Mouse (Mus musculus): ENCODE measurements at regions not wholly inside any gene's neighbourhood (a gene's known extent, or its start where the extent isn't known, plus 50 kb on each side); places are given as distances from the start of the nearest gene placed in this dataset.

GRCm38 (mm10) chr17:27349432-27349831 is 145.2 kb upstream of the Lemd2 start:
- Histone ChIP-seq H3K9me3 (ENCODE audit: control insufficient read depth, low read length) (no peaks in the 10 kb centered on the region), H3K4me1 (ENCODE audit: control insufficient read depth, insufficient read depth, low read length) (no peaks in the 10 kb centered on the region), H3K4me3 (ENCODE audit: low read length) (no peak overlapping the region), H3K27ac (ENCODE audit: low read depth, low read length) (no peak overlapping the region), H3K4me2 (replicated peaks; ENCODE audit: low read depth, low read length) (no peak overlapping the region), H3K9ac (ENCODE audit: low read depth, low read length) (no peak overlapping the region), H3K27me3 (ENCODE audit: control insufficient read depth, insufficient read depth, low read length) (no peaks in the 10 kb centered on the region), H3K36me3 (ENCODE audit: control insufficient read depth, insufficient read depth, low read length) (no peaks in the 10 kb centered on the region)
- ATAC-seq (ENCODE audit: low FRiP score, low TSS enrichment) = no peak
- WGBS = 88% methylated on average over 4 of the region's 4 CpGs

- H3K36me3 ChIP-seq (ENCODE audit: control insufficient read depth, insufficient read depth, low read length) = no peaks in the 10 kb centered on the region
- no peak overlapping the region for H3K4me2 ChIP-seq (replicated peaks; ENCODE audit: low read depth, low read length)
- H3K4me1 ChIP-seq (ENCODE audit: control insufficient read depth, insufficient read depth, low read length) = no peaks in the 10 kb centered on the region
- 65% methylated on average over 10 of the region's 14 CpGs for WGBS
- no peak overlapping the region for H3K27ac ChIP-seq (ENCODE audit: low read depth, low read length)
- H3K27me3 ChIP-seq (ENCODE audit: control insufficient read depth, insufficient read depth, low read length) = no peaks in the 10 kb centered on the region
- H3K9ac ChIP-seq (ENCODE audit: low read depth, low read length) = no peak overlapping the region
- no peak for ATAC-seq (ENCODE audit: low FRiP score, low TSS enrichment)
- H3K9me3 ChIP-seq (ENCODE audit: control insufficient read depth, low read length) = no peaks in the 10 kb centered on the region
- no peak overlapping the region for H3K4me3 ChIP-seq (ENCODE audit: low read length)
Measured at GRCm38 (mm10) chr17:27341952-27342890, 138.0 kb upstream of the Lemd2 start.

- no peak for ATAC-seq (ENCODE audit: low FRiP score, low TSS enrichment)
- WGBS = 82% methylated on average over 3 of the region's 3 CpGs
- Histone ChIP-seq H3K36me3 (ENCODE audit: control insufficient read depth, insufficient read depth, low read length) (no peaks in the 10 kb centered on the region), H3K27ac (ENCODE audit: low read depth, low read length) (no peak overlapping the region), H3K27me3 (ENCODE audit: control insufficient read depth, insufficient read depth, low read length) (no peaks in the 10 kb centered on the region), H3K9me3 (ENCODE audit: control insufficient read depth, low read length) (no peaks in the 10 kb centered on the region), H3K9ac (ENCODE audit: low read depth, low read length) (no peak overlapping the region), H3K4me1 (ENCODE audit: control insufficient read depth, insufficient read depth, low read length) (peaks cover 5% of the 10 kb centered on the region), H3K4me2 (replicated peaks; ENCODE audit: low read depth, low read length) (no peak overlapping the region), H3K4me3 (ENCODE audit: low read length) (no peak overlapping the region)
Measured at GRCm38 (mm10) chr17:27339823-27340222, 135.6 kb upstream of the Lemd2 start.

GRCm38 (mm10) chr17:27339261-27339660 is 135.0 kb upstream of the Lemd2 start:
- Histone ChIP-seq H3K9ac (ENCODE audit: low read depth, low read length) (no peak overlapping the region), H3K4me2 (replicated peaks; ENCODE audit: low read depth, low read length) (no peak overlapping the region), H3K27ac (ENCODE audit: low read depth, low read length) (no peak overlapping the region), H3K9me3 (ENCODE audit: control insufficient read depth, low read length) (no peaks in the 10 kb centered on the region), H3K4me1 (ENCODE audit: control insufficient read depth, insufficient read depth, low read length) (peaks cover 5% of the 10 kb centered on the region), H3K36me3 (ENCODE audit: control insufficient read depth, insufficient read depth, low read length) (no peaks in the 10 kb centered on the region), H3K27me3 (ENCODE audit: control insufficient read depth, insufficient read depth, low read length) (no peaks in the 10 kb centered on the region), H3K4me3 (ENCODE audit: low read length) (no peak overlapping the region)
- WGBS = 30% methylated on average over 2 of the region's 2 CpGs
- ATAC-seq (ENCODE audit: low FRiP score, low TSS enrichment) = no peak

- Histone ChIP-seq H3K27ac (ENCODE audit: low read depth, low read length) (no peak overlapping the region), H3K9ac (ENCODE audit: low read depth, low read length) (no peak overlapping the region), H3K27me3 (ENCODE audit: control insufficient read depth, insufficient read depth, low read length) (no peaks in the 10 kb centered on the region), H3K4me3 (ENCODE audit: low read length) (no peak overlapping the region), H3K4me1 (ENCODE audit: control insufficient read depth, insufficient read depth, low read length) (peaks cover 5% of the 10 kb centered on the region), H3K9me3 (ENCODE audit: control insufficient read depth, low read length) (no peaks in the 10 kb centered on the region), H3K36me3 (ENCODE audit: control insufficient read depth, insufficient read depth, low read length) (no peaks in the 10 kb centered on the region), H3K4me2 (replicated peaks; ENCODE audit: low read depth, low read length) (no peak overlapping the region)
- WGBS = 55% methylated on average over 4 of the region's 4 CpGs
- ATAC-seq (ENCODE audit: low FRiP score, low TSS enrichment) = no peak
Measured at GRCm38 (mm10) chr17:27335621-27336020, 131.4 kb upstream of the Lemd2 start.

- H3K4me3 ChIP-seq (ENCODE audit: low read length) = no peak overlapping the region
- 82% methylated on average over 16 of the region's 16 CpGs for WGBS
- H3K27me3 ChIP-seq (ENCODE audit: control insufficient read depth, insufficient read depth, low read length) = no peaks in the 10 kb centered on the region
- no peaks in the 10 kb centered on the region for H3K9me3 ChIP-seq (ENCODE audit: control insufficient read depth, low read length)
- no peak overlapping the region for H3K4me2 ChIP-seq (replicated peaks; ENCODE audit: low read depth, low read length)
- H3K36me3 ChIP-seq (ENCODE audit: control insufficient read depth, insufficient read depth, low read length) = no peaks in the 10 kb centered on the region
- no peak for ATAC-seq (ENCODE audit: low FRiP score, low TSS enrichment)
- H3K9ac ChIP-seq (ENCODE audit: low read depth, low read length) = no peak overlapping the region
- H3K4me1 ChIP-seq (ENCODE audit: control insufficient read depth, insufficient read depth, low read length) = peaks cover 7% of the 10 kb centered on the region
- H3K27ac ChIP-seq (ENCODE audit: low read depth, low read length) = no peak overlapping the region
Measured at GRCm38 (mm10) chr17:27333593-27333992, 129.3 kb upstream of the Lemd2 start.

GRCm38 (mm10) chr17:27333141-27333540 is 128.9 kb upstream of the Lemd2 start:
- Histone ChIP-seq H3K4me1 (ENCODE audit: control insufficient read depth, insufficient read depth, low read length) (peaks cover 7% of the 10 kb centered on the region), H3K9me3 (ENCODE audit: control insufficient read depth, low read length) (no peaks in the 10 kb centered on the region), H3K36me3 (ENCODE audit: control insufficient read depth, insufficient read depth, low read length) (no peaks in the 10 kb centered on the region), H3K4me2 (replicated peaks; ENCODE audit: low read depth, low read length) (no peak overlapping the region), H3K27ac (ENCODE audit: low read depth, low read length) (no peak overlapping the region), H3K4me3 (ENCODE audit: low read length) (no peak overlapping the region), H3K27me3 (ENCODE audit: control insufficient read depth, insufficient read depth, low read length) (no peaks in the 10 kb centered on the region), H3K9ac (ENCODE audit: low read depth, low read length) (no peak overlapping the region)
- 85% methylated on average over 6 of the region's 6 CpGs for WGBS
- no peak for ATAC-seq (ENCODE audit: low FRiP score, low TSS enrichment)

GRCm38 (mm10) chr17:27332076-27332475 is 127.8 kb upstream of the Lemd2 start:
- no peak for ATAC-seq (ENCODE audit: low FRiP score, low TSS enrichment)
- no peaks in the 10 kb centered on the region for H3K27me3 ChIP-seq (ENCODE audit: control insufficient read depth, insufficient read depth, low read length)
- no peak overlapping the region for H3K9ac ChIP-seq (ENCODE audit: low read depth, low read length)
- no peak overlapping the region for H3K4me3 ChIP-seq (ENCODE audit: low read length)
- H3K4me2 ChIP-seq (replicated peaks; ENCODE audit: low read depth, low read length) = no peak overlapping the region
- no peaks in the 10 kb centered on the region for H3K36me3 ChIP-seq (ENCODE audit: control insufficient read depth, insufficient read depth, low read length)
- H3K4me1 ChIP-seq (ENCODE audit: control insufficient read depth, insufficient read depth, low read length) = peaks cover 7% of the 10 kb centered on the region
- H3K9me3 ChIP-seq (ENCODE audit: control insufficient read depth, low read length) = no peaks in the 10 kb centered on the region
- WGBS = 79% methylated on average over 4 of the region's 4 CpGs
- H3K27ac ChIP-seq (ENCODE audit: low read depth, low read length) = no peak overlapping the region

GRCm38 (mm10) chr17:27331630-27332029 is 127.4 kb upstream of the Lemd2 start:
- WGBS = 81% methylated on average over 5 of the region's 5 CpGs
- Histone ChIP-seq H3K4me1 (ENCODE audit: control insufficient read depth, insufficient read depth, low read length) (peaks cover 7% of the 10 kb centered on the region), H3K9ac (ENCODE audit: low read depth, low read length) (no peak overlapping the region), H3K36me3 (ENCODE audit: control insufficient read depth, insufficient read depth, low read length) (no peaks in the 10 kb centered on the region), H3K27ac (ENCODE audit: low read depth, low read length) (no peak overlapping the region), H3K9me3 (ENCODE audit: control insufficient read depth, low read length) (no peaks in the 10 kb centered on the region), H3K4me2 (replicated peaks; ENCODE audit: low read depth, low read length) (no peak overlapping the region), H3K4me3 (ENCODE audit: low read length) (no peak overlapping the region), H3K27me3 (ENCODE audit: control insufficient read depth, insufficient read depth, low read length) (no peaks in the 10 kb centered on the region)
- ATAC-seq (ENCODE audit: low FRiP score, low TSS enrichment) = no peak

All from kidney, embryonic 14.5 days (tissue).